Mouse (Mus musculus) mouse trophoblast stem cell (cell line): ENCODE results near the gene Dctn1.

Experiments used
- in situ Hi-C, 2 experiments: fragments of 300-500 bp; cut with MseI, MboI; formaldehyde crosslinking; loops; 2 replicates in 1 of 2; 3 replicates in 1 of 2; pipeline ENCODE4 v1.15.1; 2025

Gene Dctn1

GRCm38 (mm10) chr6:83166243-83166630 lies 517 bp downstream of the Dctn1 start:
- in situ Hi-C loops: loop anchor here (5.0 to 10.0 kb wide), 2 partner anchors 101 to 171 kb away; no protein-coding TSS in a partner anchor

- in situ Hi-C loops: loop anchor here (5.0 to 10.0 kb wide), 2 partner anchors 97 to 175 kb away; no protein-coding TSS in a partner anchor
These were observed 4.2 kb downstream of the Dctn1 start for GRCm38 (mm10) chr6:83169872-83170271.

GRCm38 (mm10) chr6:83171063-83171462 lies 5.3 kb downstream of the Dctn1 start:
- in situ Hi-C loops: no loop called here

DNA sequence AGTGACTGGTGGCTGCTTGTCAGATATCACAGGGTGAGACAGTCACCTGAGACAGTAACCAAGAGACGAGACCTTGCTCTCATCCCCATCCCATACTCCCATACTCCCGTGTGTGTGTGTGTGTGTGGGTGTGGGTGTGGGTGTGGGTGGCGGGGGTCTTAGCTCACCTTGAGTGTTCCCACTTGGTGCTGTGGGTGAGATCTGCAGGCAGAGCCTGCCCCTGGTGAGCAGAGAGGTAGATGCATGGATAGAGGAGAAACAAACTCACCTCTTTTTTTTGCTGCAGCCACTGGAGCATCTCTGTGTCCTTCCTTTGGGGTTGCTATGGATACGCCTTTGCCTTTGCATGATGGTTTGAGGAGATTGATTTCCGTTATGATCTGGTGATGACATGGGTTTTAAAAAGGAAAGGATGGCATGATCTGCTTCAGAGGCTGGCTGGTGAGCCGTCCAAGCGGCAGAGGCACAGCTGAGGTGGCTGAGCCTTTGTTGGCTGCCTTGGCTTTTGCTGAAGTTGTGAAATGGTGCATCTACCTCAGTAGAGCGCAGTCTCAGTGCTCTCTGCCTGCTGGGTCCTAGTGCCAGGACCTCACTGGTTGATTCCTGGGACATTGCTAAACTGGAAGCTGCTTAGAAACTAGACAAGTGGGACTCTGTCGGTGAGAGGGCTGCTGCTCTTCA lies 6.7 kb downstream of the Dctn1 start:
- in situ Hi-C loops: no loop called here

GRCm38 (mm10) chr6:83175996-83176395 lies 10.3 kb downstream of the Dctn1 start:
- in situ Hi-C loops: no loop called here

GRCm38 (mm10) chr6:83179390-83180117 lies 13.8 kb downstream of the Dctn1 start:
- in situ Hi-C loops: no loop called here

GRCm38 (mm10) chr6:83180605-83181004 lies 14.9 kb downstream of the Dctn1 start:
- in situ Hi-C loops: no loop called here

DNA sequence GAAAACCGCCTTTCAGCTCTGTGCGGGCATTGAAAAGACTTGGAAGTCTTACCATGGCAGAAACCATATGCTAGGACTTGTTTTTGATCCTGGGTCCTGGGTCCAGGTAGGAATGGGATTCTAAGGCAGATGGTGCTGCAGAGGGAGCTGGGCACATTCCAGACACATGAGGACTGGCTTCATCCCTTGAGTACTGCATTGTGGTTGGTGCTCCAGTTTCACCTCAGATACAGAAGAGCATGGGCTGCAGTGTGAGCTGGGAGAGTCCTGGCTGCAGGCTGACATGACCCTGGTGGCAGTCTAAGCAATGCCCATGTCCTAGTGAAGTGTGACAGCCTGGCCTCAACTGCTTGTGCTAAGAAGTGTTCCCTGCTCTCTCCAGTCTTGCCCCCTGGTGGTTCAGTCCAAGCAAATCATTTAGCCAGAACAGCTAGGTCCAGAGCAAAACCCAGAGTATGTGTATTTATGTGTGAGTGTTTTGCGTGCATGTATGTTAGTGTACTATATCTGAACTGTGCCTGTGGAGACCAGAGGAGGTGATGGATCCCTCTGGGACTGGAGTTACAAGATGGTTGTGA lies 19.2 kb downstream of the Dctn1 start:
- in situ Hi-C loops: no loop called here

- in situ Hi-C loops: no loop called here
These were observed 20.5 kb downstream of the Dctn1 start for GRCm38 (mm10) chr6:83185895-83186861.

GRCm38 (mm10) chr6:83186946-83187345 lies 21.2 kb downstream of the Dctn1 start:
- in situ Hi-C loops: no loop called here

- in situ Hi-C loops: no loop called here
These were observed 27.9 kb downstream of the Dctn1 start for GRCm38 (mm10) chr6:83193571-83193970.

DNA sequence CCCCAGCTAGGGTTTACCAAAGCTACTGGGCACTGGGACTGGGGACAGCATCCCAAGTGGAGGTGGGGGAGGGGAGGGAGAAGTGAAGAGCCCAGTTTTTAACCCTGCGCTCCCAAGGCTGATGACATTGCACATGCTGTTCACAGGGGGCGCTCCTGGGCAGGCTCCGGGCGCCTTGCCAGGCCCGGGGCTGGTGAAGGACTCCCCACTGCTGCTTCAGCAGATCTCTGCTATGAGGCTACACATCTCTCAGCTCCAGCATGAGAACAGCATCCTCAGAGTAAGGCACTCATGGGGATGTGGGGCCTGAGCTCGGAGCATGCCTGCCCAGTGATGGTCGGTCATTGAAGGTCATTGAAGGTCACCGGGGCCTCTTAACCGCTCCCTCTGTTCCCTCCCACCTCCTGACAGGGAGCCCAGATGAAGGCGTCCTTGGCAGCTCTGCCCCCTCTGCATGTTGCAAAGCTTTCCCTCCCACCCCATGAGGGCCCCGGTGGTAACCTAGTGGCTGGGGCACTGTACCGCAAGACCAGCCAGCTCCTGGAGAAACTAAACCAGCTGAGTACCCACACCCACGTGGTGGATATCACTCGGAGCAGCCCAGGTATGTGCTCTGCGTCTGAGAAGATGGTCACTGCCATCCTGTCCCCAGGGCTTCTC lies 31.8 kb downstream of the Dctn1 start:
- in situ Hi-C loops: no loop called here

DNA sequence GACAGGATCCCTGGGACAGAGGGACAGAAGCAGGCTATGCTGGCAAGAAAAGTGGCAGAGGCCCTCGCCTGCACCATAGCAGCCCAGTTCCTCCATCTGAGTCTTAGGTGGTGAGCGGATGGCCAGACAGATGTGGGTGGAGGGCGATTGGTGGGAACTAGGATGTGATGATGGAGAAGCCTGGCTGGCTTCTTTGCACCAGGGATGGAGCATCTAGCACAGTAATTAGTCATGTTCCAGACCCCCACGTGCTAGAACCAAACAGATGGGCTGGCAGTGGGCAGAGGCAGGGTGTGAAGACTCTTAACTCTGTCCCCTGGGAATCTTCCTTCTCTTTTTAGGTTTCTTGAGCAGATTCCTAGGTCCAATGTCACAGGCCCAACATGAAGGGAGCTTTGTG lies 37.6 kb downstream of the Dctn1 start:
- in situ Hi-C loops: no loop called here

GRCm38 (mm10) chr6:83205851-83206250 lies 40.1 kb downstream of the Dctn1 start:
- in situ Hi-C loops: no loop called here

DNA sequence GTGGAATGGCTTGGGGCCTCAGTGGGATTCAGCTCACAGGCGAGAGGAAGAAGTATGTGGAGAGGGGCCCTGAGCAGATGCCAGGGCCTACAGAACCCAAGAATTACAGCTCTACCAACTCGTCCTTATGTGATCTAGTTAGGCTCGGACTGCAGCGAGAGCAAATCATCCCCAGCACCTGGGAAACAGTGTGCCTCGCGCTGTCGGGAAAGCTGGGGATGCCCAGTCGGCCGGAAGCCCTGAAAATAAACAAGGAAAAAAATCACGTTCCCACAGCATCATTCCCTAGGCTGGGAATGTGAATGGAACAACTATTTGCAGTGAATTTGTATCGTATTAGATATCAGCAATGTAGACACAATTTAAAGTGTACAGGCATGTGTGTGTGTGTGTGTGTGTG lies 40.6 kb downstream of the Dctn1 start:
- in situ Hi-C loops: no loop called here

DNA sequence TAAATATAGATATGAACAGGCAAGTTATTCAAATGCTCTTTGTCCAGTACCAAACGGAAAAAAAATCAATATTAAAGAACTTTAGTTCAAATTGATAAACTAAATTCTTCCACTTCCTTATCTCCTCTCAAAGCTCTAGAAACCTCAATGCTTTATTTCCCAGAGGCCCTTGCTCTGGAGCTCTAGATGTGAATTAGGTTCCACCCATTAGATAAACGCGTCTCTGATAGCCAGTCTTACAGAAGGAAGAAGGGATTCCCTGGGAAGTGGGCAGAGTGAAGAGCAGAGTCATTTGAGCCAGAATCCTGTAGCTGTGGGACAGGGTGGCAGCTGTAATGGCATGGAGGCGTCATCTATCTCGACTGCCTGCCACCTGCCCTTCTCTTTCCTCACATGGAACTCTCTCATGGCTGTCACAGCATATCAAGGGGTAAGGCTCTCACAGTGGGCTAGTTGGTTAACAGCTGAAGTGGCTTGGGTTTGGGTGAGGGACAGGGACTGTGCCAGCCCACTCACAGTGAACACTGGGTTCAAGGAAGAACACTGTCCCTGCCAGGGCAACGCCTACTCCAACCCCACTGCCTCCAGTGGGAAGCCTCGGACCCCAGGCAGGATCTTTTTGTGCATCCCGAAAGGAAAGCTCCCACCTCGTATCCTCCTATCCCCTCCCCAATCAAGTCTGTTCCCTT lies 41.8 kb downstream of the Dctn1 start:
- in situ Hi-C loops: no loop called here

DNA sequence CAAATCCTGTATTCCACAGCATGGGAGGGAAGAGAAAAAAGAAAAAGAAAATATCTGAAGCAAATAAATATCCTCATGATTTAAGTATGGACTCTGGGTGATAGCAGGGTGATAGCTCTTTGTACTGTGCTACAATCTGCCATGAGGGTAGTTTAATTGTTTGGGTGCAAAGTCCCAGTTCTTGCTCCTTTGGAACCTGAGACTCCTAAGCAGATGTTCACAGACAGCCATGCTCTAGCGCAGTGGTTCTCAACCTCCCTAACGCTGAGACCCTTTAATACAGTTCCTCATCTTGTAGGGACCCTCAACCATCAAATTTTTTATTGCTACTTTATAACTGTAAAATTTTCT lies 42.3 kb downstream of the Dctn1 start:
- in situ Hi-C loops: no loop called here

- in situ Hi-C loops: loop anchor here (5.0 kb wide), 2 partner anchors 52 to 67 kb away; no protein-coding TSS in a partner anchor
These were observed 44.8 kb downstream of the Dctn1 start for GRCm38 (mm10) chr6:83210495-83210894.

DNA sequence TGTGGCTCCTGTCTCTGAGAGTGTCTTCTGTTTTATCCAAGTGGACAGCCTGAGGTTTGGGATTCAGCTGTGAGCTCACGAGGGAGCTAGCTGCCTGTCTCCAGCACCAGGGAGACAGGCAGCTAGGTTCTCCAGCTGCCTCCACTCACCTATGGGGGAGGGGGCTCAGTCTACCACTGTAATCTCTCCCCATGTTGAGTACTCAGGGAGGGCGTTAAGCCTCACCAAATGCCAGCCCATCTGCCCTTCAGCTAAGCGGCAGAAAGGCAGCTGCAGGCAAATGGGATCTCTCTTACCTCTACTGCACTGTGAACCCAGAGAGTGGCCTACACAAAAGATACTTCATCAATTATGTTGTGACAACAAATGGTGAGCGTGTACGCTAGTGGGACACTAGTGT lies 45.8 kb downstream of the Dctn1 start:
- in situ Hi-C loops: loop anchor here (5.0 kb wide), 2 partner anchors 51 to 66 kb away; no protein-coding TSS in a partner anchor

DNA sequence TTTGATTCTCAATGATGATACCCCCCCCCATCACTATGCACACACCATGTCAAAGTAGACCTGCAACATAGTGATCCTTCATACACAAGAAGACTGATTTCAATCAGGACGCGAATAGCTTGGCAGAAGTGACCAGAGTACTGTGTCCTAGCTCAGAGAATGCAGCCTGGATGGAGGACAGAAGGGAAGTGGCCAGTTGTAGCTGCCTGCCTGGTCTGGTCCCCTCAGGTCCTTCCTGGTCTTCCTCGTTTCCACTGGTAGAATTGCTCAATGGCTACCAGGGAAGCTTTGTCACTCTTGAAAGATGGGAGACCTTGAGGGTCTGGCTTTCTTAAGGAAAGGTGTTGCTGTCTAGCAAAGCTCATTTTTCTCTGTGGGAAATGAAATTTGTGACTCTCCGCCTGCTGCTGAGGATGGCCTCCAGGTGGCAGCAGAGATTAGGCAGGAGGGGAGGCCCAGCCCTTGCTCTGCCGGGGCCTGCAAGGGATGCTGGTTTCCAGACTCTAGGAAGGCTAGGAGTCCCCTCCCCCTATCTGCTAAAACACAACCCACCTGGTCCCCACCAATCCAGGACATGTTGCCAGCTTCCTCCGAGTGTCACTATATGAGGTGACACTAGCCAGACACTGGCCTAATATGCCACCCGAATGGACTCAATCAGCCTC lies 49.4 kb downstream of the Dctn1 start:
- in situ Hi-C loops: no loop called here
